Mouse (Mus musculus) left cerebral cortex, adult 18-20 months (tissue): ENCODE results near the gene Ldhal6b. TPM values are rescaled to one million over a fixed set of nuclear protein-coding genes. Genes with fewer than 3 reads are reported as not detected.
"Not testable (repeated sequence)": the region's sequence is repeated elsewhere in the genome, so short reads cannot be mapped to it uniquely, and the experiment has no call there.

Source experiments
- DNase-seq, 2 experiments: peaks; one replicate each; pipeline ENCODE4 v3.0.0; 2021 to 2022; ENCODE audit warnings: low spot score in 2 of 2, mixed read lengths in 1 of 2
- long read RNA-seq, 2 experiments: library from polyadenylated mRNA; stranded (forward); transcript quantifications; one replicate each; pipeline ENCODE4 v2.0.0; 2021
- total RNA-seq, 2 experiments: library from RNA; stranded (reverse); gene quantifications; 2 replicates each; pipeline ENCODE4 v1.2.3; 2021

Gene Ldhal6b
- total RNA-seq: 1 to 10 TPM in 1 of 2 experiments, under 1 TPM in 1; 0.94 to 1.3 TPM
- long read RNA-seq, experiment 1: 0 reads
- long read RNA-seq, experiment 2: 0 reads

GRCm38 (mm10) chr17:5418545-5418944, at the start of gene Ldhal6b:
TSS of gene Ldhal6b (minus strand) at chr17:5418767.
- DNase-seq: no peak

GRCm38 (mm10) chr17:5467177-5467576, 48.6 kb upstream of the Ldhal6b start:
- no peak for DNase-seq

GRCm38 (mm10) chr17:5466736-5467135, 48.2 kb upstream of the Ldhal6b start:
- DNase-seq: no peak

GRCm38 (mm10) chr17:5463912-5464311, 45.3 kb upstream of the Ldhal6b start:
- DNase-seq: no peak

DNA sequence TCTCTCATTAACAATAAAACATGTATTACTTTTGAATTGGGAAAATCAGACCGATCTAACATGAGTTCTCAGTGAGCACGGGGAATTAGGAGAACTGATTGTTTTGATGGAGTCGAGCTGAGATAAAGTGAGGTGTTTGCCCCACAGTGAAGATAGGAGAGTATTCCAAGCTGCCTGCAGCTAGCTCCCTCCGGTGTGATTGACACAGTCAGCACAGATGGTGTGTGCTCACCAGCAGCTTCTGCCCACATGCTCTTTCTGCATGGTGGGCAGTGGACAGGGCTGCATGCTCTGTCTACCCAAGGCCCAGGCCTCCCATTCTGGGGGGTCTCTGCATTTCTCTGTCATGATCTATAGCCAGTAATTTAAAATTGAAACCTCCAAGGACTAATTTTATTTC, 35.1 kb upstream of the Ldhal6b start:
- DNase-seq: no peak

GRCm38 (mm10) chr17:5443751-5444150, 25.2 kb upstream of the Ldhal6b start:
- no peak for DNase-seq

GRCm38 (mm10) chr17:5443260-5443659, 24.7 kb upstream of the Ldhal6b start:
- DNase-seq: no peak

- not testable (repeated sequence) for DNase-seq
Observed at GRCm38 (mm10) chr17:5442403-5442802, 23.8 kb upstream of the Ldhal6b start.

GRCm38 (mm10) chr17:5440159-5440971, 21.8 kb upstream of the Ldhal6b start, which contains the start of gene Tmem242:
TSS of gene Tmem242 (minus strand) at chr17:5440259.
- peak; percentile 87 to 89 for DNase-seq

- DNase-seq: no peak
Observed at GRCm38 (mm10) chr17:5439831-5440158, 21.2 kb upstream of the Ldhal6b start.

DNA sequence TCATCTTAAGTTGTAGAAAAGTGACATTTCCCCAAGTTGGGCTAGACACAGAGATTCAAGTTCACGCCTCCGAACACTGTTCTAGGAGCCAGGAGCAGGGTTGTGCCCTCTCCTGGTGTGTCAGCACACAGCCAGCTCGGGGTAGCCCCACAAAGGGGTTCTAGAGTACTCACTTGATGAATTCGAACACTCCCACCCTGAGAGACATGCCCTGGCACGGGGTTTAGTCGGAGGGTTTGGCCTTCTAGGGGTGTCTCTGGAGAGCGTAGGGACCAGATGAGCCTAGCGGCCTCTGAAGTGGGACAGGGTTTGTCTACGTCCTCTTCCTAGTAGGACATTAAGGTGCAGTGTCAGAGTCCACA, 11.2 kb upstream of the Ldhal6b start:
- DNase-seq: no peak

- peak; percentile 94 to 98 for DNase-seq
Observed at GRCm38 (mm10) chr17:5429090-5429771, 10.7 kb upstream of the Ldhal6b start.

DNA sequence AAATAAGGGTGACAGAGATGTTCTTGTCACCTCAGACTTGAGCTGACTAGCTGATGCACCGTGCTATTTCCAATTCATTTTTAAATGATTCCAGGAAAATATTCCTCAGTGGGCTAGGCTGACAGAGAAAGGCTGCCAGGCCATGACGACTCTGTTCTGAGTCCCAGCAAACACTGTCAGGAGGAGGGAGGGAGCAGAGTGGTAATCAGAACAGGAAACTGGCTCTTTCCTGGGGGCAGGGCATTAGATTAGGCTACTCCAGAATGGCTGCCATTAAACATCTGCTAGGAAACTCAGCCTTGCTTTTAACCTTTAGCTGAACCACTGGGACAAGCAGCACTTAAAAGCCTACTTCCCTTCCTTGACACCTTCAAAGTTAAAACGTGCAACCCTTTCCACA, 6.6 kb upstream of the Ldhal6b start:
- no peak for DNase-seq

DNA sequence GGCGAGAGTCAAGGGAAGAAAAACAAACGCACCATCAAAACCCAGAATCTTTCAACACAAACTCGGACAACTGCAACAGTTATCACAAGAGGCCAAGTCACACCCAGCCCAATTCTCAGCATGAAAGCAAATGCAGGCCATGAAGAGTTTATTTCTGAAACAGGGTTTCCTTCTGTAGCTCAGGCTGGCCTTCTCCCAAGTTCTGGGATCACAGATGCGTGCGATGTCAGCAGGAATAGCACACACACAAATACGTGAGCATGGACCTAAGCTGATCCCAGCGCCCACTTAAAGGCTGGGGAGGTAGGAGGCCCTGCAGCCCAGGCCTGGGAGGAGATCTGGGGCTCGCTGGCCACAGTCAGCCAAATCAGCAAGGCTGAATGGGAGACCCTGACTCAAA, 5.6 kb upstream of the Ldhal6b start:
- DNase-seq: peak in 1 of 2 experiments; percentile 53

DNA sequence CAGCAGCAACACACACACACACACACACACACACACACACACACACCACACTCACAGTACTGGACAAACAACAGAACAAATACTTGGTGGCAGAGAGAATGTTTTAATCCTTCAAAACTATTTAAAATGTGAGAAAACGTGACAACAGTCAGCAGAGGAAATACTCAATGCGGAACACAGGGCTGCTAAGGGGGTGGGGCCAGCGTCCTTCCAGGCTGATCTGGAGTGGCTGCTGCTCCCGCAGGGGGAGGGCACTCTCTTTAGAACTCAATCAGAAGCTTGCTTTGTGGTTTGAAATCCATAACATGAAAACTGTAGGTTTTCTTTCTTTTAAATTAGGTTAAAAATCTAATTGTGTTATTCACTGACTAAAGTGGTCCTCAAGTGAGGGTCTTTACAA, 3.3 kb upstream of the Ldhal6b start:
- no peak for DNase-seq

- DNase-seq: no peak
Observed at GRCm38 (mm10) chr17:5419771-5420518, 1.4 kb upstream of the Ldhal6b start.

- no peak for DNase-seq
Observed at GRCm38 (mm10) chr17:5419056-5419455, 489 bp upstream of the Ldhal6b start.

GRCm38 (mm10) chr17:5416518-5416917, 2.0 kb downstream of the Ldhal6b start:
- no peak for DNase-seq

- no peak for DNase-seq
Observed at GRCm38 (mm10) chr17:5414041-5414440, 4.5 kb downstream of the Ldhal6b start.

GRCm38 (mm10) chr17:5413350-5413749, 5.2 kb downstream of the Ldhal6b start:
- DNase-seq: no peak

GRCm38 (mm10) chr17:5412740-5413139, 5.8 kb downstream of the Ldhal6b start:
- DNase-seq: no peak

DNA sequence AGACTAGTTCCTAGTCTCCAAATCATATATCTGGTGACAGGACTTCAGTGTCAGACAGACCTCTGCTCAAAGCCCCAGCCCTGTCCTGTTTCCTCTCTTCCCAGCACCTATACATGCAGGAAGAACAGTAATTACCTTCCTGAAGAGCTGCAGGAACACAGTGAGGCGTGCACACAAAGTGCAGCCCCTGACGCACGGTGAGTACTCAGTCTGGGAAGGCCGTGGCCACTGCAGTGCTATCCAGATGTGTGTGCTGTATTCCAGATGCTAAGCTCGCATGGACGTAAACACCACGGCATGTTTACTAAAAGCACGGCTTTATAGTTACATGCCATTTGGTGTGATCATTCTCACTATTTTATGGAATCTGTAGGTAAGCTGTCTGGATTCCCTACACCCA, 6.3 kb downstream of the Ldhal6b start:
- no peak for DNase-seq
